Mouse (Mus musculus) embryo, embryonic 9.5 days (tissue): Measurements from ENCODE around the gene Scai.
"Not testable (repeated sequence)": the region's sequence is repeated elsewhere in the genome, so short reads cannot be mapped to it uniquely, and the experiment has no call there.

Source experiments
- DNase-seq: peaks from one replicate; pipeline ENCODE4 v3.0.0-alpha.2; 2017; ENCODE audit errors: extremely low spot score

The Scai gene

DNA sequence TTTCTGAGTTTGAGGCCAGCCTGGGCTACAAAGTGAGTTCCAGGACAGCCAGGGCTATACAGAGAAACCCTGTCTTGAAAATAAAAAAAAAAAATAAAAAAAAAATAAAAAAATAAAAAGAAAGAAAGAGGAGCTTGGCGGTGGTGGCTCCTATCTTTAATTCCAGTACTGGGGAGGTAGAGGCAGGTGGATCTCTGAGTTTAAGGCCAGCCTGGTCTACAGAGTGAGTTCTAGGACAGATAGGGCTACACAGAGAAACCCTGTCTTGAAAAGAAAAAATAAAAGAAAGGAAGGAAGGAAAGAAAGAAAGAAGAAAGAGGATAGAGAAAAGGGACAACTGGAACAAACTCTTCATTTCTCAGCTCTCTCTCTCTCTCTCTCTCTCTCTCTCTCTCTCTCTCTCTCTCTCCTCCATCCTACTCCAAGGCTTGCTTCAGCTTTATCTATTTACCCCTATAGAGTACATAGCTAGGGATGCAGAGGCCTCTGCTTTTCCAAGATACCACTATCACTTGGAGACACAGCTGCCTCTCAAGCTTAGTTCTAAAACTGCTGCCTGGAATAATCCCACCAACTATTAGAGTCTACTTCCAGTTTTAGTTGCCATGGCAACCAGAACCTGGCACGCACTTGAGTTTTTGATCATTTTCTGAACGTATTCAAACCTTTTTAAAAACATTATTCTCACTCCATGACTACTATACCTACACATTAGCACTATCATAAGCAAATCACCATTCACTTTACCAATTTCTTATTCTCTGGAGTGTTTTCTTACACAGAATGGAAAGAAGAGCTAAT, 60.8 kb downstream of the Scai start:
- DNase-seq = no peak

DNA sequence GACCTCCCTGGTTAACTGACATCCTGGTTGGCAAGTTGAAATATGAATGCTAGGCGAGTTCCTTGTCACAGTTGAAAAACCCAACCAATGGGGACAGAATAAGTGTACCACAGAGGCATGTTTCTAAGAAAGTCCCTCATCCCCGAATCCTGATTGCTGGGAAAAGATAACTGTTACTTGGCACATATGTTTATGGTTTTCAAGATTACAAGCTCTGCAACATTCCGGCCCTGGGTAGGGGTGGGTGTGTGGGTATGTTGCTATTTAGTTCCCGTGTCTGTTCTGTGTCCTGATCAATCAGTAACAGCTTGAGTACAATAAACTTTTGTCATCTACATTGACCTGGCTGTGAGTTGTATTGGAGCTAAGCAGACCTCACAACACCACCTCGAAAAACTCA, 66.4 kb downstream of the Scai start:
- no peak for DNase-seq

DNA sequence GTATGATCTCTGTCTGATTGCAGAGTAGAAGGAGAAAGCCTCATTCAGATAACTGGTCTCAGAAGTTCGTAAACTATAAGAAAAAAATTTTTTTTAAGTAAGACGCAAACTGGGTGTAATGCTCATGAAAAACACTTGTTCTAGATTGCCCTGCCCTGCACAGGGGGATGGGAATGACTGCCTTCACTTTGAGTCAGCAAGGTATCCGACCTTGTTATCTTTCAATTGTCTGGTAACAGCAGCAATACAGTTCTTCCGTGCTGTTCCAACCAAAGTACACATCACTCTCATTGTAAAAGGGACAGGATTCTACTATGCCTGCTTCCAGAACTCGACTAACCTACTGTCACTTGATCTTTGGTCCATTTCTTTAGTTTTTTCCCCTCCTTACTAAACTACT, 69.4 kb downstream of the Scai start:
- no peak for DNase-seq

DNA sequence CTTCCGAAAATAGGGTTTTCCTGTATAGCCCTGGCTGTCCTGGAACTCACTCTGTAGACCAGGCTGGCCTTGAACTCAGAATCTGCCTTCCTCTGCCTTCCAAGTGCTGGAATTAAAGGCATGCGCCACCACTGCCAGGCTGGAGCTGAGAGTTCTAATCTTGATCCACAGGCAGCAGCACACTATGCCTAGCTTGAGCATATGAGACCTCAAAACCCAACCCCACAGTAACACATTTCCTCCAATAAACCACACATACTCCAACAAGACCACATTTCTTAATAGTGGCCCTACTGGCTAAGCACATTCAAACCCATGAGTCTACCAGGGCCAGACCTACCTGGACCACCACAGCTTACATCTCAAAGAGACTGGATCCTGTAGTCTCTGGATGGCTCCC, 74.0 kb downstream of the Scai start:
- no peak for DNase-seq

DNA sequence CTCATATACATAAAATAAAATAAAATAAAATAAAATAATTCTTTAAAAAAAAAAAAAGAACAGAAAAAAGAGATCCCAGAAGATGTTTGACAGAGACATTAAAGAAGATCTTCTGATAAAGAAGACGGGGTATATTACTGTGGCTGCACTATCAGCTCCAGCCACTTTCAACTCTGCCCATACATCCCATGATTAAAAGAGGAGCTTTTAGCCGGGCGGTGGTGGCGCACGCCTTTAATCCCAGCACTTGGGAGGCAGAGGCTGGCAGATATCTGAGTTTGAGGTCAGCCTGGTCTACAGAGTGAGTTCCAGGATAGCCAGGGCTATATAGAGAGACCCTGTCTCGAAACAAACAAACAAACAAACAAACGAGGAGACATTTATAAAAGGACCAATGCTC, 76.4 kb downstream of the Scai start:
- no peak for DNase-seq

DNA sequence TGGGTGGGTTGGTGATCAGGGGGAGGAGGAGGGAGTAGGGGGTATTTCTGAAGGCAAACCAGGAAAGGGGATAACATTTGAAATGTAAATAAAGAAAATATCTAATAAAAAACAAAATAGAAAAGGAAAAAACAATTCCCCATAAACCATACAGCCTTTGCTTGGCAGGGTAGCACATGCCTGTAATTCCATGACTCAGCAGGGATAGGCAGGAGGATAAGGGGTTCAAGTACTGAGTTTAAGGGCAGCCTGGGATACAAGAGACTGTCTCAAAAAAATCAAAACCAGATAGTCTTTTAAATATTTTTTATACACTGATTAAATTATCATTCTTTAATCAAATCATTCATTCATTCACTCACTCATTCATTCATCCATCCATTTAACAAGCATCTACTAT, 80.0 kb downstream of the Scai start:
- DNase-seq = no peak

DNA sequence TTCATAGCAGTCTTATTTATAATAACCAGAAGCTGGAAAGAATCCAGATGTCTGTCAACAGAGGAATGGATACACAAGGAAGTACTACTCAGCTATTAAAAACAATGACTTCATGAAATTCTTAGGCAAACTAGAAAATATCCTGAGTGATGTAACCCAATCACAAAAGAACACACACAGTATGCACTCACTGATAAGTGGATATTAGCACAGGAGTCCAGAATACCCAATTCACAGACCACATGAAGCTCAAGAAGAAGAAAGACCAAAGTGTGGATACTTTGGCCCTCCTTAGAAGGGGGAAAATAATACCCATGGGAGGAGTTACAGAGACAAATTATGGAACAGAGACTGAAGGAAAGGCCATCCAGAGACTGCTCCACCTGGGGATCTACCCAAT, 80.8 kb downstream of the Scai start:
- DNase-seq = not testable (repeated sequence)

DNA sequence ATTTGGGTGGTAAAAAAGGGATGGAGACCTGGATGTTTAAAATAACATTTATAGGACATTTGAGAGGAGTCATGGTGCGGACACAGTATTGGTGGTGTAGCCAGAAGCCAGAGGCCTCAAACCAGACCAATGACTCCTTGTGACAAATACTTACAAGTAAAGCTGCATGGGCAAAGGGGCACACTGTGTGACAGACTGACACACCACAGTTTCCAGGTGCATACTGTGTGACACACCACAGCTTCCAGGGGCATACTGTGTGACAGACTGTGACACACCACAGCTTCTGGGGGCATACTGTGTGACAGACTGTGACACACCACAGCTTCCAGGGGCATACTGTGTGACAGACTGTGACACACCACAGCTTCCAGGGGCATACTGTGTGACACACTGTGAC, 90.6 kb downstream of the Scai start:
- not testable (repeated sequence) for DNase-seq

DNA sequence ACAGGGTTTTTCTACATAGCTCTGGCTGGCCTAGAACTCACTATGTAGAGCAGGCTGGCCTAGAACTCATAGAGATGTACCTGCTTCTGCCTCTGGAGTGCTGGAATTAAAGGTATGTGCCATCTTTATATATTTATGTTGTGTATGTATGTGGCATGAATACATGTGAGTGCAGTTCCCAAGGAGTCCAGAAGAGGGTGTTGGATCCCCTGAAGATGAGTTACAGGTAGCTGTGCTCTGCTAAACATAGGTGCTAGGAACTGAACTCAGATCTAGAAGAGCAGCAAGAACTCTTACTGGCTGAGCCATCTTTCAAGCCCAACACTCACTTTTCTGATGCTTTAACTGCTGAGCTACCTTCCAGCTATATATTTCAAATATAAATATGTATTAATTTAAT, 92.5 kb downstream of the Scai start:
- DNase-seq = no peak

DNA sequence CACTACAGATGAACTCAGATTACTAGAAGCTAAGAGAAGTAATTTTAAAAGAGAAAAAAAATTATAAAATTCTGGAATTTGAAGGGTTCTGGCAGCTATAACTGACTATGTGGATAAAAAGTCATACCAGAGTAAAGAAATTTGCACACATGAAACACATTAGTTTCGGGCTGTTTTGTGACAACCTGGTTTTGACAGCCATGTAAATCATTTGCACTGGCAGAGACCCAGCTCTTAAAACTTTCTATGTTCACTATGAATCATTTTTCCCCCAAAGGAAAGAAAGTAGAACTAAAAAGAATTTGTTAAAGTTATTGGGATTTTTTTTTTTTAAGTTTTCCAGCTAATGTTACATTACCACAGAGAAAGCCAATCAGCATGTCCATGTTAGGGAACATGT, 98.6 kb downstream of the Scai start:
- no peak for DNase-seq

DNA sequence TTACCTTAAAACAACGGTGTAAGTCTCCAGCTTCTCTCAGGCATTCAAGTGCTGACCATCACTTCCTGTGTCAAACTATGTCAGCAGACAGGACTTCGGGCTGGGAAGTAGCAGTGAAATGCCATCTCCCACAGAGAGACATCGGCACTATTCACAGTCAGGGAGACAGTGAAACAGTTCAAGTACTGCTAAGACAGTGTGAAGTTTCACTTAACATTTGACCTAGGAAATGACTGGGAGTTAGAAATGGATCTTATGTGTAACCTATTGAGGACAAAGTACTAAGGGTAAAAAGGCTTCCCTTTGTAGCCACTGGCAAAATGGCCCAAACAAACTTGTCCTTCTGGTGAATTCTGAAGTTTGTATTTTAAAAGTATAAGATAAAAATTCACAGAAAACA, 107.8 kb downstream of the Scai start:
- no peak for DNase-seq

DNA sequence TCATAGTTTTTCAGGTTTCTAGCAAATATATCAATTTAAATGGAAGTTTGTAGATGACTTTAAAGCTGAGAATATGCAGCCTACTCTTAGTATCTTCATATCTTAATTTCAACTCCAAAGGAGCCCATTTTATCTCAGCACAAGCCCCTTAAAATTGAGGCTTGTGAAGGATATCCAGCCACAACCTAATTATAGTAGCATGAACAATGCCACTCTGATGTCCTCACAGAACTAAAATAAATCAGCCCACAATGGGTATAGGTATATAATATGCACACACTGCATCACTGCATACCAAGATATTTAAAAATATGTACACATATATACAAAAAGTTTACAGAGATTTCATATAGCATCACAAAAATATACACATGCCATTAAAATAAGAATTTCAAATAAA, 119.9 kb downstream of the Scai start:
- DNase-seq = no peak

DNA sequence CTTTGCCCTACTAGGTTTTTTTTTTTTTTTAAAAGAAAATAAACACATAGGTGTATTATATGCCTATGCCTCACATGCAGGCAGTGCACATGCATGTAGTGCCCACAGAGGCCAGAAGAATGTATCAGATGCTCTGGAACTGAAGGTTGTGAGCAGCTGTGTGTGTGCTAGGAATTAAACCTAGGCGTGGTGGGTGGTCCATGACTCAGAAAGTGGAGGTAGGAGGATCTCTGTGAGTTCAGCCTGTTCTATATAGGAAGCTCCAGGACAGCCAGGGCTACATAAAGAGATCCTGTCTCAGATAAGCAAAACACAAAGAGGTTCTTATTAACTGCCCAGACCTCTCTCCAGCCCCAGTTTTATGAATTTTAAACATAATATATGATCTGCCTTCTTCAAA, 121.4 kb downstream of the Scai start:
- no peak for DNase-seq

DNA sequence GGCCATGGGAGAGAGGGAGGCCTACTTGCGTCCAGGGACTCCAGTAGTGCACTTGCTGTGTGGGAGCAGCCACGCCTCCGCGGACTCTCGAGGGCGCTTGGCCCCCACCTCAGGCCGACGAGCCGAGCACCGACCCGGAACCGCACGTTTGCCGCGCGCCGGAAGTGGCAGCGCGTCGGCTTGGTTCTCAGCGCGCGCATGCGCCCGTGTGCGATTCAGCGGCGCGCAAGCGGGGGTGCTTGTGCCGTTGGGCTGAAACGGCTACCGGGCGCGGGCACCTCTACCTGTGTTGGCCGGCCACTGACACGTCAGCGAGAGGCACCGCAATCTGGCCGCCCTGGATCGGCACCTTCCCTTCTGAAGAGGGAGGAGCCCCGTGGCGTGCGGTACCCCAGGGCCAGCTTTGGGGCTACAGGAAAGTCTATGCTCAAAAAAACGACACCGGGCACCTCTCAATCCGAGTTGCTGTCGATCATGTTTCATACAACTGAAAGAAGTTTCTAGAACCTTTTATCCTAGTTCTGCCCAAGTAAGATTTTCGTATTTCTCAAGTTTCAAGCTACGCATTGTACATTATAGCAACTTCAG, 125.0 kb downstream of the Scai start, which contains the start of gene Golga1:
TSS of gene Golga1 (minus strand) at position 142 of the 588 bp plus-strand sequence.
- peak; percentile 88 for DNase-seq

DNA sequence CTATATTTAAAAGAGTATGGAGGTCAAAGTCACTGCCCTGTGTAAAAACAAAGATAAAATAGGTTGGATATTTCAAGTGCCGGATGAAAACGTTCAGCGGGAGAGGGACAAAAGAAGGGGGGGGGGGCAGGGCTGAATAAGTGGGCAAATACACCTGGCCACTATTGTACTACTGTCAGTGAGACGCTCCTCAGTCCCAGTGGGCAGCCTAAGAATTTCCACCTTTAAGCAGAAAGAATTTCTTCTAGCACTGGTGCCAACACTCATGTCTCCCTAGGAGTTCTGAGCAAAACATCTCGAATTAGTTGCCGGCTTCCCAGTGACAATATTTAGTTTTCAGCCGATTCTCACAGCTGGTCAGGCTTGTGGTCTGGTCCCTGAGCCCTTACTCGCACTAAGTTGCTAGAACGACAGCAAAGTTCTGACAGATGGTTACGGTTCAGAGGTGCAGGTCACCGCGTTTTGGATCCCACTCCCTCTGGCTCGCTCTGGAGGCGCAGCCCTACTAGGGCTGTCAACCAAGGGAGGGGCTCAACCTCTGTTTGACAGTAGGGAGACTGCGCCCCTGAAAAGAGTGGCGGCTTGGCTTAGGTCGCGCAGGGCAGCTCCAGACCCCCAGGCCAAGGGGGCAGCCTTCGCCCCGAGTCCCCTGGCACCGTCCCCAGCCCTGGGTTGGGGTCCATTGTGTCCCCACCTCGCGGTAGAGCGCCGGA, 125.7 kb downstream of the Scai start:
- DNase-seq = no peak

DNA sequence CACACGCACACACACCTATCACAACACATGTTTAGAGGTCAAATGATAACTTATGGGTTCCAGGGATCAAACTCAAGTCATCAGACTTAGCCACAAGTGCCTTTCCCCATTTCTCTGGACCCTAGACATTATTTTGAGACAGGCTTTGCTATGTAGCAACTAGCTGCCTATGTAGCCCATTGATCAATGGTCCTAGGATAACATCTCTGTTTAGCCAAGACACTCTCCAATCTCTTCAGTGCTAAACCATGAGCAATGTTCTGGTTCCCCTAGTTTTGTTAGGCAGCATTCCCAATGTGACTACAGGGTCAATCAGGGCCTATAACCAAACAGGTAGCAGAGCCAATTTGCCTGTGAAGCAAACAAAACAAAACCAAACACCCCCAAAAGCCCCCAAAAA, 142.0 kb downstream of the Scai start:
- no peak for DNase-seq

DNA sequence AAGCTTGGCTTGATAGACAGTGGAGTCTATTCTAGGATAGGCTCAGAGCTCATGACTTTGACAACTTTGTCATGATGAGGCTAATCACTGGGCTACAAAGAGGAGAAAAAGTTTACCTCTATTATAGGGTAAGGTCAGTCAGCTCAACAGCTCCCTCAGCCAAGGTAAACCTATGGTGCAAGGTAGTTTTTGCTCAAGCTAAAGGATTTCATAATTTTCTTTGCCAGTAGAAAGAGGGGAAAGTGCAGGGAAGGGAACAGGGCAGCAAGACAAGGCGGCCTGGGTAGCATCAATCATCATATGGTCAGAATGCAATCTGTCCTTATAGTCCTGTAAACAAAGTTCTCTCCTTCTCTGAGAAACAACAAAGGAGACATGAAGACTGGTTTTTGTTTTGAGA, 150.3 kb downstream of the Scai start:
- no peak for DNase-seq

DNA sequence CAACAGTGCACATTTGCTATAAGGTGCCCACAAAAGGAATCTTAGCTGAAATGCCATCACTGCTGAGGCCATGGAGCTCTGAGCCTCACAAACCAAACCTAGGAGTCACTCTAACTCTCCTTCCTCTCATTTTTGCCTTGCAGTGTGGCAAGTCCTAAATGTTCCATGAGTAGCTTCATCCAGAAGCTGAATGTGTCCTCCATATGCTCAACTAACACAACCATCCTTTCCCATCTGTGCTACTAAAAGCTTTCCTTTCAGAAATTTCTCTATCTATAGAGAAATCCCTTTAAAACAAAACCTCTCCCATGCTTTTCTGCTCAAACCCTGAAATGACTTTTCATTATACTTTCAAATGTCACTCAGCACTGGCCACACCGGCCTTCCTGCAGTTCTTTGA, 158.9 kb downstream of the Scai start:
- DNase-seq = no peak

DNA sequence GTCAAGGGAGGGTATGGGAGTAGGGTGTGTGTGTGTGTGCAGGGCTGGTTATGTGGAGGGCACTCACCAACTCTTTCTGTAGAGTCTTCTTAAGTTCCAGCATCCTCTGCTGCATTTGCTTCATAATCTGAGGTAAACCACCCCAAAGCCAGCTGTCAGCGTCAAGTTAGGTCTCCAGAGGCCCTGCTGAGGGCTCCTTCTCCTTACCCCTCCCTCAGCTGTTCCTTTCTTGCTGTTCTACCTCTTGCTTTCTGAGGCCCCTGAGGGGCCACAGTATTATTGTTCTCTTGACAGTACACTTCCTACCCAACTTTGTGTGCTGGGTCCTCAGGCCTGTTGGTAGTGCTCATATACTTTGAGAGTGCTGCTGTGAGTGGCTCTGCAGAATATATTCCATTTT, 170.5 kb downstream of the Scai start:
- DNase-seq = no peak

DNA sequence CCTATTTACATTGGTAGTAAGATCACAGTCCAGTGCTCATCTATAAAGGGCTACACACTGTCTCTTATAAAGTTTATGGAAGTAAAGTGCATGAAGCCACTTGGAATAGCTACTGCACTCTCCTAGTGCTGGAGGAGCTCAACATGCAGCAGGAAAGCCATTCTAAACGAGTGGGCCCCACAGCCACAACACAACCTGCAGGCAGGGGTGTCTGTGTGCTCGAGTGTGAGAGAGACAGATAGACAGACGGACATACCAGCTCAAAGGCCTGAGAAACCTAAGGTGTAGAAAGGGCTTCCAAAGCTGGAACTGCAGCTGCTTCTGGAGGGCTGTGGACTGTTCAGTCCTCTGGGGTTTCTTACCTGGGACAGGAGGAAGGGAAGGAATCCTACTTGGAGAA, 174.0 kb downstream of the Scai start:
- DNase-seq = no peak
